Mouse (Mus musculus) heart, adult 2 months (tissue): ENCODE results near the gene Gm10577. TPM values are rescaled to one million over a fixed set of nuclear protein-coding genes. Genes with fewer than 3 reads are reported as not detected.

Source experiments
- DNase-seq, 2 experiments: peaks; one replicate each; pipeline ENCODE4 v3.0.0; 2021
- H3K27ac ChIP-seq: fragments of 200-600 bp; 2 replicates; pipeline ENCODE4 v1.8.1; 2022
- H3K27me3 ChIP-seq: fragments of 200-500 bp; 2 replicates; pipeline ENCODE4 v1.6.1; 2012; ENCODE audit warnings: mild to moderate bottlenecking, low read length, inconsistent platforms, mixed read lengths; ENCODE audit not compliant: control insufficient read depth, insufficient read depth
- H3K36me3 ChIP-seq: fragments of 200-500 bp; 2 replicates; pipeline ENCODE4 v1.6.1; 2012; ENCODE audit warnings: low read length, inconsistent platforms; ENCODE audit not compliant: control insufficient read depth, insufficient read depth
- H3K4me1 ChIP-seq: fragments of 200-500 bp; 2 replicates; pipeline ENCODE4 v1.6.1; 2011; ENCODE audit warnings: low read length; ENCODE audit not compliant: control insufficient read depth, insufficient read depth
- H3K4me3 ChIP-seq: fragments of 200-600 bp; 2 replicates; pipeline ENCODE4 v1.8.1; 2022
- H3K79me2 ChIP-seq: fragments of 200-500 bp; replicated peaks from 2 replicates; pipeline ENCODE4 v1.6.1; 2012; ENCODE audit warnings: mild to moderate bottlenecking, inconsistent platforms, low read length, moderate library complexity, mixed read lengths; ENCODE audit not compliant: control insufficient read depth, insufficient read depth
- H3K9ac ChIP-seq: fragments of 200-500 bp; 2 replicates; pipeline ENCODE4 v1.6.1; 2012; ENCODE audit warnings: low read depth, mild to moderate bottlenecking, control low read depth, inconsistent platforms, low read length, mixed read lengths
- CTCF ChIP-seq: fragments of 200-600 bp; IDR thresholded peaks from 2 replicates; pipeline ENCODE4 v1.8.1; 2022; ENCODE audit warnings: antibody characterized with exemption, mild to moderate bottlenecking, moderate library complexity
- EP300 ChIP-seq: fragments of 200-500 bp; IDR thresholded peaks from 2 replicates; pipeline ENCODE4 v1.6.1; 2011; ENCODE audit warnings: low read depth, low read length, control low read depth; ENCODE audit not compliant: insufficient read depth
- POLR2A ChIP-seq: fragments of 200-500 bp; IDR thresholded peaks from 2 replicates; pipeline ENCODE4 v1.6.1; 2011; ENCODE audit warnings: mild to moderate bottlenecking, low read depth, low read length, control low read depth; ENCODE audit not compliant: insufficient read depth
- WGBS: fragments of 180-500 bp; shearing (Covaris S2); methylation state at CpG from one replicate; pipeline ENCODE4 v1.1.7; 2018; 5-methylcytosine and 5-hydroxymethylcytosine counted together
- intact Hi-C: fragments of 180-260 bp; cut with DNase I; formaldehyde crosslinking; loops from one replicate; pipeline ENCODE4 v1.15.1; 2025
- polyA plus RNA-seq: library from polyadenylated mRNA; depleted of rRNA; stranded (reverse); fragments of >200 nt; gene quantifications from 2 replicates; pipeline ENCODE4 v1.2.3, GENCODE M21; 2012
- total RNA-seq, 2 experiments: library from RNA; stranded (reverse); gene quantifications; 2 replicates each; pipeline ENCODE4 v1.2.3; 2021

Gm10577 gene
- total and polyA plus RNA-seq, 3 experiments = not detected

GRCm38 (mm10) chr4:100994442-100995255 lies 25.8 kb downstream of the Gm10577 start:
- 68% methylated on average over 18 of the region's 18 CpGs for WGBS
- H3K4me3 ChIP-seq = no peak overlapping the region

GRCm38 (mm10) chr4:100992086-100992485 lies 28.4 kb downstream of the Gm10577 start:
- Histone ChIP-seq H3K4me1 (no peaks in the 10 kb centered on the region), H3K9ac (no peak overlapping the region), H3K27ac (no peak overlapping the region), H3K4me3 (no peak overlapping the region), H3K27me3 (no peaks in the 10 kb centered on the region), H3K79me2 (no peaks in the 10 kb centered on the region), H3K36me3 (no peaks in the 10 kb centered on the region)
- WGBS = 90% methylated on average over 6 of the region's 6 CpGs
- DNase-seq = no peak
- intact Hi-C loops = no loop called here
- TF ChIP-seq EP300 (no peak), CTCF (no peak), POLR2A (no peak)

More at GRCm38 (mm10) chr4:100994442-100995255, 25.8 kb downstream of the Gm10577 start:
- Histone ChIP-seq H3K9ac (no peak overlapping the region), H3K27ac (no peak overlapping the region), H3K36me3 (no peaks in the 10 kb centered on the region), H3K4me1 (no peaks in the 10 kb centered on the region), H3K79me2 (no peaks in the 10 kb centered on the region), H3K27me3 (no peaks in the 10 kb centered on the region)
- intact Hi-C loops = no loop called here
- no peak for DNase-seq
- TF ChIP-seq POLR2A (no peak), EP300 (no peak), CTCF (no peak)

DNA sequence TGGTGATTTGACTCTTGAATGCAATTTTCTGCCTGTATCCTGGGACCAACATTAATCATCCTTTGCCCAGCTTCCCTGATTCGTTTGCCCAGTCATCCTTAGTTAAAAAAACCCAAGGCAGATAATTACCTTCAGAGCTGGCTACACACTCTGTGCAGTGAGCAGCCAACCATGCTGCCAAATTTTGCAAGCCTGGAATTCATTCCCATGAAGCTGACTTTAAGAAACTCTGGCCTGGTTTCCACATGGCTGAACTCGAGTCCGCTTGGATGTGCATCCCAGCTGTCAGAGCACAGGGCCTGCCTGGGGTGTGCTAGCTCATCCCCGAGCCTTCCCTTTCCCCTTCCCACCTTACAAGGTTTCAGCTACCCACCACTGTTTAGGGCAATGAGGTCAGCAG lies 29.5 kb downstream of the Gm10577 start:
- no peak overlapping the region for H3K9ac ChIP-seq
- no peaks in the 10 kb centered on the region for H3K27me3 ChIP-seq
- H3K4me1 ChIP-seq = no peaks in the 10 kb centered on the region
- WGBS = 60% methylated on average over 4 of the region's 4 CpGs
- H3K36me3 ChIP-seq = no peaks in the 10 kb centered on the region
- intact Hi-C loops = no loop called here
- no peaks in the 10 kb centered on the region for H3K79me2 ChIP-seq
- no peak overlapping the region for H3K27ac ChIP-seq
- TF ChIP-seq EP300 = no peak
- TF ChIP-seq POLR2A = no peak
- no peak for TF ChIP-seq CTCF
- H3K4me3 ChIP-seq = no peak overlapping the region
- DNase-seq = peak in 1 of 2 experiments; percentile 13

DNA sequence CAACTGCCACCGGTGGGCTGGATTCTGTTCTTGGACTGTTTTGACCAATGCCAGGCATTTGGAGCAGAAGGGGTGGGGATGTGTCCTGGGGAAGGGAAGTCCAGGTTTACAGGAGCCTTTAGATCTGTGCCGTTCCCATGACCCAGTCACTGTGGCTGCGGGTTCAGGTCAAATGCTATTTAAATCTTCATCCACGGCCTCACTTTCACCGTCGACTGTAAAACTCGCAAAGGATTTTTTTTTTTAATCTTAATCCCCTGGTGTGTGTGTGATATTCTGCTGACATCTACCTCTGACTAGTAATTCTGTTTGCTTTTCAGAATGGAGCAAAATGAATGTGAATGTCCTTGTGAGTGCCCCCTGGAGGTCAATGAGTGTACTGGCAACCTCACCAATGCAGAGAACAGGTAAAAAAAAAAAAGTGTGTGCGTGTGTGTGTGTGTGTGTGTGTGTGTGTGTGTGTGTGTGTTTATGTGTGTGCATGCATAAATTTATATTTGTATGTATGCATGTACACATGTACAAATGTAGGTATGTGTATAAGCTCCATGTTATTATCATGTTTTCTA lies 32.2 kb downstream of the Gm10577 start:
- DNase-seq = no peak
- TF ChIP-seq EP300 = no peak
- peak; percentile 77 for TF ChIP-seq CTCF
- H3K27ac ChIP-seq = no peak overlapping the region
- H3K36me3 ChIP-seq = no peaks in the 10 kb centered on the region
- intact Hi-C loops = loop anchor here (2.0 to 5.0 kb wide), 3 partner anchors 211 to 400 kb away; partner anchors contain the start of gene Cachd1
- no peak overlapping the region for H3K4me3 ChIP-seq
- 67% methylated on average over 8 of the region's 8 CpGs for WGBS
- no peaks in the 10 kb centered on the region for H3K27me3 ChIP-seq
- no peak overlapping the region for H3K9ac ChIP-seq
- H3K4me1 ChIP-seq = no peaks in the 10 kb centered on the region
- no peaks in the 10 kb centered on the region for H3K79me2 ChIP-seq

- H3K4me3 ChIP-seq = no peak overlapping the region
- H3K79me2 ChIP-seq = no peaks in the 10 kb centered on the region
- H3K27ac ChIP-seq = no peak overlapping the region
- H3K27me3 ChIP-seq = no peaks in the 10 kb centered on the region
- H3K4me1 ChIP-seq = no peaks in the 10 kb centered on the region
- no peak overlapping the region for H3K9ac ChIP-seq
- intact Hi-C loops = loop anchor here (5.0 kb wide), 2 partner anchors 210 to 260 kb away; partner anchors contain the start of gene Cachd1
- WGBS = 75% methylated on average over 1 of the region's 1 CpGs
- DNase-seq = no peak
- TF ChIP-seq POLR2A (no peak), CTCF (peak; percentile 48), EP300 (no peak)
- no peaks in the 10 kb centered on the region for H3K36me3 ChIP-seq
These were observed 33.3 kb downstream of the Gm10577 start for GRCm38 (mm10) chr4:100987187-100987586.

GRCm38 (mm10) chr4:100977522-100977921 lies 43.0 kb downstream of the Gm10577 start:
- H3K27me3 ChIP-seq = no peaks in the 10 kb centered on the region
- 92% methylated on average over 7 of the region's 7 CpGs for WGBS
- intact Hi-C loops = no loop called here

More at GRCm38 (mm10) chr4:100977522-100977921, 43.0 kb downstream of the Gm10577 start:
- Histone ChIP-seq H3K36me3 (no peaks in the 10 kb centered on the region), H3K27ac (no peak overlapping the region), H3K9ac (no peak overlapping the region), H3K4me1 (no peaks in the 10 kb centered on the region), H3K4me3 (no peak overlapping the region), H3K79me2 (no peaks in the 10 kb centered on the region)
- DNase-seq = no peak
- TF ChIP-seq POLR2A (no peak), EP300 (no peak), CTCF (0 out of 2 replicates have a peak, but pooled peaks have one; percentile 15)
